Mouse (Mus musculus) megakaryocyte-erythroid progenitor cell, adult 5-6 weeks (primary cell): ENCODE data around the gene Lman2. TPM values are rescaled to one million over a fixed set of nuclear protein-coding genes. Genes with fewer than 3 reads are reported as not detected.

Experiments
- ATAC-seq: replicated peaks from 2 replicates; pipeline ENCODE4 v1.8.0; 2016; ENCODE audit warnings: mild to moderate bottlenecking, inconsistent platforms; ENCODE audit not compliant: severe bottlenecking, poor library complexity, low FRiP score, low TSS enrichment
- total RNA-seq, 2 experiments: library from RNA; stranded (forward) in 1 of 2; stranded (reverse) in 1 of 2; fragments of 200-1000, 215-1000 nt in 1 of 2; fragments of >200 nt in 1 of 2; fragmentation: Nextera tagmentation in 1 of 2; gene quantifications; 2 replicates each; pipeline ENCODE4 v1.2.3; 2014 to 2017

The Lman2 gene
- total RNA-seq, 2 experiments from 2014 or later: 91.9 to 122 TPM

DNA sequence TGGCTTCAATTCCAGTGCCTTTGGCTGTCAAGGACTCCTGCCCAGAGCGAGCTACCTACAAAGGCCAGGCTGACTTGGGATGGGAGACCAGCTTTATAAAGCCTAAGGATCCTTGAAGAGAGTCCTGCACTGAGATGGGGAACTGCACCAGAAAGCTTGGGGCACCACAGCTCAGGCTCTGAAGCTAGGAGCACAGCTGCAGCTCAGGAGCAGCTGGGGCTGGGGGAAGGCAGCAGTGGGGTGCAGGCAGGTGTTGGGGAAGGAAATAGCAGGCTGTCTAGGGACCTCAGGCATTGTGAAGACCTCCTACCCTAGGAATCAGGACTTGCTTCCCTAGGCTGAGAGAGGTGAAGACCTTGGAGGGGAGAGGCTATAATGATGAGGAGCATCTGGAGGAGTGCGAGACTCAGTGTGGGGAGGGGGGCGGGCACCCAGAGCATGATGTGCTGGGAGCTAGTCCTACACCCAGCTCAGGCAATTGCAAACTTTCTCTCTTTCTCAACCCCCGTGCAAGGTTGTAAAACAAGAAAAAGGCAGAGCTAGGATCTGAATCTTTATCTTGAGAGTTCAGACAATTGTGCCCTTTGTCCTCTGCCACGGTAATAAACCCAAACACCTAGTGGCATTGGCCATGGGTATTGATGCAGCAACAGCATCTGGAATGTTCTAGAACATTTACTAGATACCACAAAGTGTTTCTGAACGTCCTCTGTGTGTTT, 11.8 kb upstream of the Lman2 start:
- ATAC-seq: no peak

DNA sequence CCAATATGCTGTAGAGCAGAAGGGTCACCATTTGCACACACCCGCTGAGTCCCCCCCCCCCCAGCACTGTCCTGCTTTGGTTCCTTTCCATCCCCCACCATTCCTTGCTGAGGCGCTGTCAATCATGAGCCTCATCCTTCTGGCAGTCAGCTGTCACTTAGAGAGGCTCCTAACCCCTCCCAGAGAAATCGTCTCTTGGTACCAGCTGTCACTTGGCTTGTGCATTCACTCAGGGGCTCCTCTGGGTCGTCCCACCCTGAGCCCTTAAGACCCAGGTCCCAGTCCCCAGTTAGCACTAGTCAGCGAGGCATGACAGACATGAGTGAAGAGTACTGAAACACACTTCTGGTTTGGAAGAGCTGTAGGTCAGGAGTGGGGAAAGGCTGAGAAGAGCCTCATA, 9.2 kb upstream of the Lman2 start:
- ATAC-seq: no peak

GRCm38 (mm10) chr13:55371007-55371681, 8.6 kb upstream of the Lman2 start:
- no peak for ATAC-seq

- ATAC-seq: no peak; the same call in 1 of the 2 replicates
These were observed 7.7 kb upstream of the Lman2 start for GRCm38 (mm10) chr13:55370234-55370633.

DNA sequence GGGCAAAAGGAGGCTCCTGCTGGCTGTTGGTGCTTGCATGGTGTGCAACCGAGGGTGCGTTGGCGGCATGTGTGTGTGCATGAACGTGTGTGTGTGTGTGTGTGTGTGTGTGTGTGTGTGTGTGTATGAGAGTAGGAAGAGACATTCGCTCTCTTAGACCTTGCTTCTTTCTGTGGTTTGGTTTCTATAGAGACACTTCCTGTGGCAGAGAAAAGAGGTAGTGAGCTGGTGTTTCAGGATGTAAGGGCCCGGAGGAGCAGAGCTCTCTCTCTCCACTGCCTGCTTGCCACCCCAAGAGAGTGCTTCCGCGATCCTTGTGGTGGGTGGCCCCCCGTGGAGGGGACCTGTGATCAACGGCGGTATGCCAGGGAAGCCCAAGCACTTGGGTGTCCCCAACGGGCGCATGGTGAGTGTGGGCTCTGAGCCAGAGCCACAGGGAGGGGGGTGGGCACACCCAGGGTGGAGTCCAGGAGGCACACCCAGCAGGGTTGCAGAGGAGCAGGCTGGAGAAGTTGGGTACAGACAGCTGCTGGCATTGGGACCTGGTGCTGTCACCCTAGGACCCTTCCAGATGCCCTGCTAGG, 7.0 kb upstream of the Lman2 start, which contains the start of gene Rgs14:
Gene Rgs14 (plus strand): TSS at position 202 of the 584 bp plus-strand sequence.
- ATAC-seq: peak; percentile 85

- 0 out of 2 replicates have a peak, but pooled peaks have one; percentile 36 for ATAC-seq
These were observed 5.8 kb upstream of the Lman2 start for GRCm38 (mm10) chr13:55368401-55368800.

DNA sequence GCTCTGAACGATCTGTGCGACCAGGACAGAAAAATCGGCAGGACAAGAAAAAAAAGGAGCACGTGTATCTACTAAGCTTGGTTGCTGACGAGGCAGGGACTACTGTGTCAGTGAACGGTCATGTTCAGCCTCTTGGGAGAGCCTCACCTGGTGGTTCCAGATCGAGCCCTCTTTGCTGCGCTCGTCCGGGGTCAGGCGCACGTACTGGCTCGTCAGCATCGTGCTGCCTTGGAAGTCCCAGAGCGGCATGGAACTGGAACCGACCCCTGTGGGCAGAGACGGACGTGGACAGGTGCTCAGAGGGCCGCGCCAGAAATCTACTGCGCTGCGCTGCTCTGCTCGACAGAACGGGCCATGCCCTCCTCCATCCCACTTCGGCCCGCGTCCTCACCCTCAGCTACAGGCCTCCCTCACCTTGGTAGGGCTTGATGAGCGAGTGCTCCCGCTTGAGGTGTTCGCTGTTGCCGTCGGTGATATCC, 570 bp downstream of the Lman2 start:
- peak; percentile 24 for ATAC-seq

DNA sequence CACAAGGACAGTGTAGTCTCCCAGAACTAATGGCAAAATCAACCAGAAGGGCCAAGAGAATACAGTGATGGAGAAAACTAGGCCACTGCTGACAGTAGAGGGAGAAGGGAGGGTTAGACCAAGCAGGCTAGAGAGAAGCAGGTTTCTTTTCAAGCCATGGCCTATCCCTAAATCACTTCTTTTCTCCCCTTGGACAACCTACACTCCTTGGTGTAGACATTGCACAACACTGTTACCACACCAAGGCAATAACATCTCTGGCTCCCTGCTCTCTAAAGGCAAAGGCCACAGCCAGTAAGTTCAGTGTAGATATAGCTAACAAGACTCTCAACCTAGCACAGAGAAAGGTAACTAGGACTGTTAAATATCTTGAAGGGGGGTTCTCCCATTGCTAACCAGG, 1.4 kb downstream of the Lman2 start:
- ATAC-seq: no peak

GRCm38 (mm10) chr13:55346745-55347144, 15.8 kb downstream of the Lman2 start:
- no peak for ATAC-seq

GRCm38 (mm10) chr13:55344286-55344685, 18.3 kb downstream of the Lman2 start:
- no peak for ATAC-seq

DNA sequence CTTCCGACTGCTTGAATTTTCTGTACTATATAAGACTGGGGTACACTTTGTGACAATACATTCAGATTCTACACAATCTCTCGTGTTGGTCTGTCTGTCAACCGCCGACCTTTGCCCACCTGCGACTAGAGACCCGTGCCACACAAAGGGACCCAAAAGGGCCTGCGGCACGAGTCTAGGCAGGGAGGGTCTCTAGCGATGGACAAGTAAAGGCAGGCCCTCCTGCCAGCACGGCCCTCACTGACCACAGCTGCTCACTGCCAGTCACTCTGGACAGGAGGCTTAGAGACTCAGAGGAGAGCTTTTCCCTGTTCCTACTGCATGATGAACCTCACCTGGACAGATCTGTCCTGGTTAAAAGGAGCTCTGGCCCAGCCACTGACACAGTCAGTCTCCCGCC, 20.1 kb downstream of the Lman2 start:
- ATAC-seq: no peak

DNA sequence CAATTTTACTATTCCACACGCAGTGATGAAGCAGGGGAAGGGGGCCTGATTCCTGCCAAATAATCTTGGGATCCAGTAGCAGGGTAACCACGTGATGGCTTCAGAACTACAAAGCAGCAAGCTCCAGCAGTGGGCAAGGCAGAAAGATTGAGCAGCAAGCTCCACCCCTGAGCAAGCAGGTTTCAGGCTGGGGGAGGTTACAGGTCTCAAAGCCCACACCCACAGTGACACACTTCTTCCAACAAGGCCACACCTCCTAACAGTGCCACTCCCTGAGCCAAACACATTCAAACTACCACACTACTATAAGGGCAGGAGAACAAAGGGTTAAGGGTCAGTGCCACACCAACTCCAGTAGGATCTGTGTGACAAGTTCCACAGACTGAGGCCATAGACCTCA, 23.3 kb downstream of the Lman2 start:
- peak; percentile 38; the same call in 1 of the 2 replicates for ATAC-seq

GRCm38 (mm10) chr13:55338131-55339054, 24.2 kb downstream of the Lman2 start:
- ATAC-seq: no peak

- ATAC-seq: no peak
These were observed 25.1 kb downstream of the Lman2 start for GRCm38 (mm10) chr13:55337341-55337975.

- ATAC-seq: no peak
These were observed 26.9 kb downstream of the Lman2 start for GRCm38 (mm10) chr13:55335701-55336100.

DNA sequence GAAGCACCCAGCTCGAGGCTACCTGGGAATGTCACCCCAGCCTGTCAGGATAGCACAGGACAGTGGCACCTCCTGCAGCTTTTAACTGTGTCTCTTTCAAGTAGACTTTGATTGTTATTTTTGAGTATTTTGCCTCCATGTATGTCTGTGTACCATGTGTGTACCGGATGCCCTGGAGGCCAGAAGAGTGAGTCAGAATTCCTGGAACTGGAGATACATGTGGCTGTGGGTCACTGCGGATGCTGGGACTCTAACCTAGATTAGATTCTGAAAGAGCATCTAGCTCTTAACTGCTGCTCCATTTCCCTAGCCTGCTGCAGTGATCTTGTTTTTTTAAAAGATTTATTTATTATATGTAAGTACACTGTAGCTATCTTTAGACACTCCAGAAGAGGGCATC, 30.3 kb downstream of the Lman2 start:
- ATAC-seq: no peak

DNA sequence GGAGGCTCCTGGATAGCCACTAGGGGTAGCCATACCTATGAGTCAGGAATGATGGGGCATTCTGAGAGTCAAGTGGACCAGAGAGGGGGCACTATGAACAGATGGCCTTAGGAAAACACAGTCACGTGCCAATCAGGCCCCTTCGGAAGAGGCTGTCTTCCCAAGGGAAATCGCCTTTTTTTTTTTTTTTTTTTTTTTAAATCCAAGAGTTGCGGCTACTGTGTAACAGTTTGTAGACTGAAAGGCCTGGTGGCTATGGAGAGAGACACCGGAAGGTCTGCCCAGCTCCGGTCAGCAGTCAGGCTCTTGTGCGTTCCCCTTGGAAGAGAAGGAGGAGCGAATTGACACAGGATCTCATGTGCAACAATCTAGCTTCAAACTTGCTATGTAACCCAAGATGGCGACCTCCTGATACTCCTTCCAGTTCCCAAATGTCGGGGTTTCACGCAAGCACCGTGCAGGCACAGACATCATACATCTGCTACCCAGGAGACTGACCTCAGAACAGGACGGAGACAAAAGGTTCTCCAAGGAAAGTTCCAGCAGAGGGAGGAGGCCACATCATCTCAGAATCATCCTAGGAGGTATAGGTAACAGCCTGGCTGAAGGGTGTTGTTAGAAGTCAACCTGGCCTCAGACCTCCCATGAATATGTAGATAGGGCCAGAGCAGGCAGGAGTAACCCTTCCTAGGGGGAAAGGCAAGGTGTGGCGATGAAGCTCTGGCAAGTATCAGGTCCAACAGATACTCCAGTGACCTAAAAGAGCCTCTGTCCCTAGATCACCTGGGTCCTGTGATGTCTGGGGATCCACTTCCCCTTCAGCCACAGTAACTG, 31.8 kb downstream of the Lman2 start:
- ATAC-seq: no peak
